In genomic region chr11:120630401-120630871, GRCm38 (mm10) we compare ENCODE assay signal across 8 mouse cellular contexts. TPM values are rescaled to one million over a fixed set of nuclear protein-coding genes. Genes with fewer than 3 reads are reported as not detected.
DNase-seq lines count a peak whose midpoint lies in the region; ATAC-seq lines count a peak whose summit lies in the region.

No protein-coding gene starts in this region.

- peaks cover 13% of the 10 kb centered on the region for H3K36me3 ChIP-seq in intestine, embryonic 15.5 days
- H3K36me3 ChIP-seq in liver, embryonic 15.5 days (replicated peaks), result peaks cover 24% of the 10 kb centered on the region
- 0 out of 2 replicates have a peak, but pooled peaks cover 11% of the 10 kb centered on the region for H3K36me3 ChIP-seq in neural tube, embryonic 14.5 days (ENCODE audit: control insufficient read depth, insufficient read depth, low read length)

- WGBS in intestine, embryonic 15.5 days, result 54% methylated on average over 5 of the region's 5 CpGs
- WGBS in liver, embryonic 15.5 days (ENCODE audit: insufficient replicate concordance), result 19% methylated on average over 5 of the region's 5 CpGs
- 56% methylated on average over 5 of the region's 5 CpGs for WGBS in neural tube, embryonic 14.5 days

- H3K27ac ChIP-seq in intestine, embryonic 15.5 days, result peak overlapping the region; percentile 79
- peak overlapping the region; percentile 99 for H3K27ac ChIP-seq in liver, embryonic 15.5 days (replicated peaks)
- no peak overlapping the region; the same call in 1 of the 2 replicates for H3K27ac ChIP-seq in neural tube, embryonic 14.5 days (ENCODE audit: low read depth, low read length)

- no peaks in the 10 kb centered on the region for H3K9me3 ChIP-seq in intestine, embryonic 15.5 days
- H3K9me3 ChIP-seq in liver, embryonic 15.5 days (replicated peaks), result no peaks in the 10 kb centered on the region
- H3K9me3 ChIP-seq in neural tube, embryonic 14.5 days (ENCODE audit: control insufficient read depth, low read length), result no peaks in the 10 kb centered on the region

- peak overlapping the region; percentile 29 for H3K9ac ChIP-seq in intestine, embryonic 15.5 days
- H3K9ac ChIP-seq in liver, embryonic 15.5 days, result peak overlapping the region; percentile 98
- H3K9ac ChIP-seq in neural tube, embryonic 14.5 days (replicated peaks; ENCODE audit: low read depth, low read length), result peak overlapping the region; percentile 29

- peak; percentile 51 for DNase-seq in spleen, adult 12 weeks (ENCODE audit: low spot score)
- no peak for DNase-seq in spleen, adult 18-20 months
- no peak for DNase-seq in ovary, adult 18-20 months (ENCODE audit: low spot score)
- no peak for DNase-seq in thymus, postnatal 25 days

- H3K4me2 ChIP-seq in intestine, embryonic 15.5 days (replicated peaks), result peak overlapping the region; percentile 85
- H3K4me2 ChIP-seq in liver, embryonic 15.5 days, result peak overlapping the region; percentile 94
- H3K4me2 ChIP-seq in neural tube, embryonic 14.5 days (ENCODE audit: low read depth, low read length), result no peak overlapping the region; the same call in 1 of the 2 replicates

- ATAC-seq in erythroblast, adult 5-6 weeks (replicated peaks; ENCODE audit: low FRiP score, poor library complexity, severe bottlenecking), result peak; percentile 15; the same call in 1 of the 2 replicates
- ATAC-seq in intestine, embryonic 15.5 days, result no peak
- ATAC-seq in liver, embryonic 15.5 days (ENCODE audit: insufficient read depth), result peak; percentile 33
- no peak for ATAC-seq in neural tube, embryonic 14.5 days (ENCODE audit: low read depth)

- no peaks in the 10 kb centered on the region for H3K27me3 ChIP-seq in intestine, embryonic 15.5 days (replicated peaks)
- no peaks in the 10 kb centered on the region for H3K27me3 ChIP-seq in liver, embryonic 15.5 days
- no peaks in the 10 kb centered on the region for H3K27me3 ChIP-seq in neural tube, embryonic 14.5 days (ENCODE audit: control insufficient read depth, insufficient read depth, low read length)

- H3K4me1 ChIP-seq in intestine, embryonic 15.5 days (replicated peaks), result peaks cover 44% of the 10 kb centered on the region
- H3K4me1 ChIP-seq in liver, embryonic 15.5 days (replicated peaks), result peaks cover 85% of the 10 kb centered on the region
- peaks cover 16% of the 10 kb centered on the region for H3K4me1 ChIP-seq in neural tube, embryonic 14.5 days (ENCODE audit: control insufficient read depth, insufficient read depth, low read length)

- peak overlapping the region; percentile 17; the same call in 1 of the 2 replicates for H3K4me3 ChIP-seq in intestine, embryonic 15.5 days (replicated peaks)
- peak overlapping the region; percentile 87 for H3K4me3 ChIP-seq in liver, embryonic 15.5 days (replicated peaks)
- no peak overlapping the region for H3K4me3 ChIP-seq in neural tube, embryonic 14.5 days (ENCODE audit: low read depth, low read length)

RNA-seq across cellular contexts. Expression of gene Mafg, which starts 3.0 kb away (rescaled TPM):
- 65.3 and 78.0 TPM in 2 replicates for total RNA-seq in erythroblast, adult 5-6 weeks (2015; ENCODE audit: low replicate concordance)
- total RNA-seq in erythroblast, adult 5-6 weeks (2017; ENCODE audit: low replicate concordance), result 137 and 154 TPM in 2 replicates
- 26.9 and 28.5 TPM in 2 replicates for polyA plus RNA-seq in intestine, embryonic 15.5 days (2015; fragmentation: Nextera tagmentation; extraction: Ambion mirVana)
- polyA plus RNA-seq in liver, embryonic 15.5 days (2015; fragmentation: Nextera tagmentation; extraction: Ambion mirVana), result 37.6 and 42.3 TPM in 2 replicates
- 30.5 and 36.8 TPM in 2 replicates for polyA plus RNA-seq in neural tube, embryonic 14.5 days (2014; fragmentation: Nextera tagmentation; extraction: Ambion mirVana)

RNA-seq across cellular contexts. Expression of gene Sirt7, which starts 5.4 kb away (rescaled TPM):
- 21.9 and 26.1 TPM in 2 replicates for total RNA-seq in erythroblast, adult 5-6 weeks (2015; ENCODE audit: low replicate concordance)
- 48.8 and 52.1 TPM in 2 replicates for total RNA-seq in erythroblast, adult 5-6 weeks (2017; ENCODE audit: low replicate concordance)
- 40.1 and 42.2 TPM in 2 replicates for polyA plus RNA-seq in intestine, embryonic 15.5 days (2015; fragmentation: Nextera tagmentation; extraction: Ambion mirVana)
- 32.3 and 36.9 TPM in 2 replicates for polyA plus RNA-seq in liver, embryonic 15.5 days (2015; fragmentation: Nextera tagmentation; extraction: Ambion mirVana)
- 42.8 and 48.2 TPM in 2 replicates for polyA plus RNA-seq in neural tube, embryonic 14.5 days (2014; fragmentation: Nextera tagmentation; extraction: Ambion mirVana)

RNA-seq across cellular contexts. Expression of gene Pcyt2, which starts 12.7 kb away (rescaled TPM):
- 7.7 and 20.7 TPM in 2 replicates for total RNA-seq in erythroblast, adult 5-6 weeks (2015; ENCODE audit: low replicate concordance)
- total RNA-seq in erythroblast, adult 5-6 weeks (2017; ENCODE audit: low replicate concordance), result 19.8 and 39.8 TPM in 2 replicates
- 250 and 306 TPM in 2 replicates for polyA plus RNA-seq in intestine, embryonic 15.5 days (2015; fragmentation: Nextera tagmentation; extraction: Ambion mirVana)
- 138 and 165 TPM in 2 replicates for polyA plus RNA-seq in liver, embryonic 15.5 days (2015; fragmentation: Nextera tagmentation; extraction: Ambion mirVana)
- polyA plus RNA-seq in neural tube, embryonic 14.5 days (2014; fragmentation: Nextera tagmentation; extraction: Ambion mirVana), result 170 and 187 TPM in 2 replicates

RNA-seq across cellular contexts. Expression of gene Pycr1, which starts 13.1 kb away (rescaled TPM):
- 2.3 TPM in 1 of 2 replicates, not detected in the other for total RNA-seq in erythroblast, adult 5-6 weeks (2015; ENCODE audit: low replicate concordance)
- not detected in 2 replicates for total RNA-seq in erythroblast, adult 5-6 weeks (2017; ENCODE audit: low replicate concordance)
- 26.4 TPM in 2 replicates for polyA plus RNA-seq in intestine, embryonic 15.5 days (2015; fragmentation: Nextera tagmentation; extraction: Ambion mirVana)
- 5.1 and 5.7 TPM in 2 replicates for polyA plus RNA-seq in liver, embryonic 15.5 days (2015; fragmentation: Nextera tagmentation; extraction: Ambion mirVana)
- polyA plus RNA-seq in neural tube, embryonic 14.5 days (2014; fragmentation: Nextera tagmentation; extraction: Ambion mirVana), result 15.3 and 24.9 TPM in 2 replicates

RNA-seq across cellular contexts. Expression of gene Myadml2, which starts 17.5 kb away (rescaled TPM):
- not detected in 2 replicates for total RNA-seq in erythroblast, adult 5-6 weeks (2015; ENCODE audit: low replicate concordance)
- not detected in 2 replicates for total RNA-seq in erythroblast, adult 5-6 weeks (2017; ENCODE audit: low replicate concordance)
- polyA plus RNA-seq in intestine, embryonic 15.5 days (2015; fragmentation: Nextera tagmentation; extraction: Ambion mirVana), result not detected in 2 replicates
- polyA plus RNA-seq in liver, embryonic 15.5 days (2015; fragmentation: Nextera tagmentation; extraction: Ambion mirVana), result 0.29 and 1.0 TPM in 2 replicates
- 2.3 and 2.5 TPM in 2 replicates for polyA plus RNA-seq in neural tube, embryonic 14.5 days (2014; fragmentation: Nextera tagmentation; extraction: Ambion mirVana)

Comparison
In these comparisons a context has a peak if more than half of its experiments do, and no peak if none do; other contexts are left out.
1. ATAC-seq: peak in erythroblast, adult 5-6 weeks (single experiment) and liver, embryonic 15.5 days (single experiment); none in intestine, embryonic 15.5 days (single experiment) and neural tube, embryonic 14.5 days (single experiment).
2. H3K9ac ChIP-seq: peak in every context shown above with its lines; median percentile 98 in liver, embryonic 15.5 days; 29 in intestine, embryonic 15.5 days; 29 in neural tube, embryonic 14.5 days.